Mouse (Mus musculus) CH12.LX (cell line): Measurements from ENCODE around the gene Tex21. TPM values are rescaled to one million over a fixed set of nuclear protein-coding genes. Genes with fewer than 3 reads are reported as not detected.

Experiments
- DNase-seq: peaks from one replicate; pipeline ENCODE4 v3.0.0-alpha.2; 2013; ENCODE audit errors: extremely low read depth
- H3K27ac ChIP-seq: 2 replicates; pipeline ENCODE4 v1.5.1; 2012; ENCODE audit warnings: low read depth, mild to moderate bottlenecking, control low read depth, moderate library complexity; ENCODE audit not compliant: insufficient read depth
- H3K27me3 ChIP-seq: replicated peaks from 2 replicates; pipeline ENCODE3; 2012; ENCODE audit warnings: inconsistent platforms
- H3K36me3 ChIP-seq, 2 experiments: replicated peaks in 1 of 2; 2 replicates each; pipeline versions ENCODE3 to v1.6.1; 2012; ENCODE audit warnings: inconsistent platforms in 1 of 2, low read length in 1 of 2, mild to moderate bottlenecking in 1 of 2, mixed read lengths in 1 of 2, moderate library complexity in 1 of 2; ENCODE audit not compliant: control insufficient read depth in 1 of 2, insufficient read depth in 1 of 2
- H3K4me1 ChIP-seq, 2 experiments: 2 replicates each; pipeline ENCODE4 v1.6.1; 2012; ENCODE audit warnings: inconsistent platforms in 1 of 2, moderate library complexity in 1 of 2; ENCODE audit not compliant: insufficient read depth in 2 of 2, control insufficient read depth in 1 of 2
- H3K4me2 ChIP-seq: 2 replicates; pipeline ENCODE4 v1.6.1; 2012; ENCODE audit warnings: low read depth, mild to moderate bottlenecking, control low read depth; ENCODE audit not compliant: poor library complexity, insufficient read depth, severe bottlenecking
- H3K4me3 ChIP-seq, 3 experiments: fragments of 150-350 bp in 1 of 3; sonication (generic) in 1 of 3; replicated peaks in 1 of 3; 2 replicates each; pipeline versions ENCODE3 to v1.5.1; 2011 to 2012; ENCODE audit warnings: low read depth in 2 of 3, low read length in 2 of 3, mild to moderate bottlenecking in 2 of 3, moderate library complexity in 2 of 3, control low read depth in 1 of 3, improper control_type of control experiment in 1 of 3, inconsistent platforms in 1 of 3, mixed read lengths in 1 of 3; ENCODE audit not compliant: poor library complexity in 1 of 3
- H3K79me2 ChIP-seq: replicated peaks from 2 replicates; pipeline ENCODE4 v1.6.1; 2012; ENCODE audit warnings: mild to moderate bottlenecking, moderate library complexity; ENCODE audit not compliant: control insufficient read depth, poor library complexity, insufficient read depth, severe bottlenecking; ENCODE audit errors: extremely low read depth
- H3K9ac ChIP-seq: 2 replicates; pipeline ENCODE4 v1.6.1; 2012; ENCODE audit warnings: low read depth, mild to moderate bottlenecking, control low read depth, moderate library complexity; ENCODE audit not compliant: insufficient read depth
- H3K9me3 ChIP-seq: replicated peaks from 2 replicates; pipeline ENCODE3; 2012; ENCODE audit warnings: low read length, inconsistent platforms, mixed read lengths
- BHLHE40 ChIP-seq: IDR thresholded peaks from 2 replicates; pipeline ENCODE4 v1.6.1; 2011; ENCODE audit warnings: mild to moderate bottlenecking, low read depth, low read length, improper control_type of control experiment
- CHD1 ChIP-seq: IDR thresholded peaks from 2 replicates; pipeline ENCODE4 v1.6.1; 2012; ENCODE audit warnings: low read depth, low read length, improper control_type of control experiment, inconsistent platforms
- CHD2 ChIP-seq: IDR thresholded peaks from 2 replicates; pipeline ENCODE4 v1.6.1; 2011; ENCODE audit warnings: low read length, improper control_type of control experiment
- CTCF ChIP-seq, 2 experiments: IDR thresholded peaks in 1 of 2; conservative IDR thresholded peaks in 1 of 2; 2 replicates each; pipeline ENCODE4 v1.5.1; 2011 to 2012; ENCODE audit warnings: low read depth in 2 of 2, low read length in 2 of 2, improper control_type of control experiment in 1 of 2, inconsistent platforms in 1 of 2, mild to moderate bottlenecking in 1 of 2, moderate library complexity in 1 of 2
- E2F4 ChIP-seq: IDR thresholded peaks from 2 replicates; pipeline ENCODE4 v1.6.1; 2011; ENCODE audit warnings: low read depth, low read length, improper control_type of control experiment; ENCODE audit not compliant: insufficient replicate concordance
- ELF1 ChIP-seq: IDR thresholded peaks from 2 replicates; pipeline ENCODE4 v1.6.1; 2014; ENCODE audit warnings: low read depth, mild to moderate bottlenecking, inconsistent platforms, low read length, improper control_type of control experiment
- EP300 ChIP-seq: IDR thresholded peaks from 2 replicates; pipeline ENCODE4 v1.6.1; 2011; ENCODE audit warnings: low read length, improper control_type of control experiment
- HCFC1 ChIP-seq: IDR thresholded peaks from 2 replicates; pipeline ENCODE4 v1.6.1; 2012; ENCODE audit warnings: low read depth, mild to moderate bottlenecking, inconsistent platforms, low read length, improper control_type of control experiment
- IRF4 ChIP-seq: IDR thresholded peaks from 2 replicates; pipeline ENCODE4 v1.6.1; 2014; ENCODE audit warnings: low read depth, mild to moderate bottlenecking, inconsistent platforms, low read length, improper control_type of control experiment
- JUN ChIP-seq: IDR thresholded peaks from 2 replicates; pipeline ENCODE4 v1.6.1; 2011; ENCODE audit warnings: low read depth, mild to moderate bottlenecking, low read length, improper control_type of control experiment, moderate library complexity; ENCODE audit not compliant: insufficient read depth
- KAT2A ChIP-seq: IDR thresholded peaks from 2 replicates; pipeline ENCODE4 v1.6.1; 2012; ENCODE audit warnings: low read length, improper control_type of control experiment, inconsistent platforms; ENCODE audit not compliant: insufficient replicate concordance
- MAX ChIP-seq: IDR thresholded peaks from 2 replicates; pipeline ENCODE4 v1.6.1; 2011; ENCODE audit warnings: low read length, improper control_type of control experiment
- MEF2A ChIP-seq: IDR thresholded peaks from 2 replicates; pipeline ENCODE4 v1.6.1; 2014; ENCODE audit warnings: low read depth, mild to moderate bottlenecking, inconsistent platforms, low read length, improper control_type of control experiment, borderline replicate concordance
- MXI1 ChIP-seq: IDR thresholded peaks from 2 replicates; pipeline ENCODE4 v1.6.1; 2011; ENCODE audit warnings: mild to moderate bottlenecking, low read depth, low read length, improper control_type of control experiment
- NRF1 ChIP-seq: IDR thresholded peaks from 2 replicates; pipeline ENCODE4 v1.6.1; 2014; ENCODE audit warnings: low read depth, mild to moderate bottlenecking, inconsistent platforms, low read length, improper control_type of control experiment, moderate library complexity
- PAX5 ChIP-seq: IDR thresholded peaks from 2 replicates; pipeline ENCODE4 v1.6.1; 2012; ENCODE audit warnings: low read length, inconsistent platforms, mixed read lengths
- POLR2A ChIP-seq: IDR thresholded peaks from 2 replicates; pipeline ENCODE4 v1.6.1; 2011; ENCODE audit warnings: low read depth, mild to moderate bottlenecking, improper control_type of control experiment, low read length
- POLR2AphosphoS2 ChIP-seq: IDR thresholded peaks from 2 replicates; pipeline ENCODE4 v1.6.1; 2011; ENCODE audit warnings: low read depth, low read length, improper control_type of control experiment
- RAD21 ChIP-seq: IDR thresholded peaks from 2 replicates; pipeline ENCODE4 v1.6.1; 2011; ENCODE audit warnings: low read depth, mild to moderate bottlenecking, low read length, improper control_type of control experiment, moderate library complexity
- RCOR1 ChIP-seq: conservative IDR thresholded peaks from 2 replicates; pipeline ENCODE4 v1.6.1; 2012; ENCODE audit warnings: low read depth, mild to moderate bottlenecking, inconsistent platforms, low read length, improper control_type of control experiment
- SIN3A ChIP-seq: IDR thresholded peaks from 2 replicates; pipeline ENCODE4 v1.6.1; 2012; ENCODE audit warnings: low read length, improper control_type of control experiment, inconsistent platforms
- SMC3 ChIP-seq: IDR thresholded peaks from 2 replicates; pipeline ENCODE4 v1.6.1; 2011; ENCODE audit warnings: low read depth, low read length, improper control_type of control experiment
- TCF12 ChIP-seq: IDR thresholded peaks from 2 replicates; pipeline ENCODE4 v1.6.1; 2014; ENCODE audit warnings: low read depth, mild to moderate bottlenecking, inconsistent platforms, low read length, improper control_type of control experiment
- UBTF ChIP-seq: IDR thresholded peaks from 2 replicates; pipeline ENCODE4 v1.6.1; 2012; ENCODE audit warnings: low read depth, mild to moderate bottlenecking, inconsistent platforms, low read length, improper control_type of control experiment, moderate library complexity
- USF2 ChIP-seq: conservative IDR thresholded peaks from 2 replicates; pipeline ENCODE4 v1.6.1; 2011; ENCODE audit warnings: low read depth, low read length, improper control_type of control experiment
- ZC3H11A ChIP-seq: IDR thresholded peaks from 2 replicates; pipeline ENCODE4 v1.6.1; 2012; ENCODE audit warnings: low read depth, mild to moderate bottlenecking, inconsistent platforms, low read length, improper control_type of control experiment
- ZKSCAN1 ChIP-seq: IDR thresholded peaks from 2 replicates; pipeline ENCODE4 v1.6.1; 2012; ENCODE audit warnings: low read depth, inconsistent platforms, low read length, improper control_type of control experiment, borderline replicate concordance
- ZMIZ1 ChIP-seq: IDR thresholded peaks from 2 replicates; pipeline ENCODE4 v1.6.1; 2012; ENCODE audit warnings: low read depth, mild to moderate bottlenecking, inconsistent platforms, low read length, improper control_type of control experiment
- dilution Hi-C: fragments of 300-500 bp; cut with MboI; formaldehyde crosslinking; loops from 2 replicates; pipeline ENCODE4 v1.14.3; 2020; ENCODE audit warnings: low sequenced_read_pairs; ENCODE audit not compliant: extremely low pct_unique_long_range_greater_than_20kb, extremely low pct_ligation_motif_present
- in situ Hi-C: fragments of 300-500 bp; cut with MboI; formaldehyde crosslinking; loops from 3 replicates; pipeline ENCODE4 v1.14.3; 2019; ENCODE audit warnings: low sequenced_read_pairs, low pct_ligation_motif_present, low pct_unique_long_range_greater_than_20kb, mixed read lengths
- polyA plus RNA-seq: library from polyadenylated mRNA; unstranded; fragments of >175 nt; gene quantifications from 2 replicates; pipeline ENCODE4 v1.2.1, GENCODE M21; 2012; ENCODE audit warnings: low read depth; ENCODE audit not compliant: insufficient read length
- total RNA-seq, 2 experiments: library from RNA; depleted of rRNA; stranded (reverse); fragments of 300-350 nt in 1 of 2; fragments of >200 nt in 1 of 2; gene quantifications; 2 replicates each; pipeline ENCODE4 v1.2.3; 2012 to 2014

Tex21 gene
- total and polyA plus RNA-seq, 3 experiments: 0.11 to 0.42 (median 0.29) TPM

GRCm38 (mm10) chr12:76289428-76289827 lies 42.9 kb upstream of the Tex21 start:
- H3K9ac ChIP-seq: no peak overlapping the region
- peaks cover 72 to 91% of the 10 kb centered on the region in 2 experiments for H3K36me3 ChIP-seq
- no peaks in the 10 kb centered on the region for H3K79me2 ChIP-seq
- TF ChIP-seq E2F4 (no peak), SIN3A (no peak), SMC3 (no peak), EP300 (no peak), UBTF (no peak), CTCF (conservative IDR thresholded peaks at IDR 0.05 in 1 of 2, IDR thresholded peaks at IDR 0.05 in 1 of 2; ENCODE audit: low read depth in 2 of 2, low read length in 2 of 2) (no peak), MXI1 (no peak), JUN (no peak), PAX5 (no peak), ZKSCAN1 (no peak), ZMIZ1 (no peak), BHLHE40 (no peak), IRF4 (no peak)
- no peak for DNase-seq
- H3K9me3 ChIP-seq: no peaks in the 10 kb centered on the region
- in situ Hi-C loops (no loop called here), dilution Hi-C loops (no loop called here)
- H3K4me2 ChIP-seq: no peak overlapping the region
- H3K4me3 ChIP-seq: no peak overlapping the region
- no peaks in the 10 kb centered on the region for H3K27me3 ChIP-seq
- no peaks in the 10 kb centered on the region for H3K4me1 ChIP-seq
- H3K27ac ChIP-seq: no peak overlapping the region

- in situ Hi-C loops: no loop called here
These were observed 41.9 kb upstream of the Tex21 start for GRCm38 (mm10) chr12:76288494-76288893.

More at GRCm38 (mm10) chr12:76288494-76288893, 41.9 kb upstream of the Tex21 start:
- dilution Hi-C loops: no loop called here
- no peak for DNase-seq
- TF ChIP-seq SMC3 (no peak), ZKSCAN1 (no peak), HCFC1 (no peak), POLR2AphosphoS2 (no peak), MAX (no peak), CHD2 (no peak), POLR2A (no peak), MEF2A (no peak), RAD21 (no peak), CHD1 (no peak), TCF12 (no peak), JUN (no peak), ELF1 (no peak), USF2 (no peak), NRF1 (no peak), IRF4 (no peak), KAT2A (no peak), RCOR1 (no peak), ZC3H11A (no peak), CTCF (conservative IDR thresholded peaks at IDR 0.05 in 1 of 2, IDR thresholded peaks at IDR 0.05 in 1 of 2; ENCODE audit: low read depth in 2 of 2, low read length in 2 of 2) (no peak)
- Histone ChIP-seq H3K4me3 (no peak overlapping the region), H3K9ac (no peak overlapping the region), H3K4me2 (no peak overlapping the region), H3K9me3 (no peaks in the 10 kb centered on the region), H3K4me1 (no peaks in the 10 kb centered on the region), H3K27me3 (no peaks in the 10 kb centered on the region), H3K79me2 (no peaks in the 10 kb centered on the region), H3K36me3 (peaks cover 76 to 91% of the 10 kb centered on the region in 2 experiments), H3K27ac (no peak overlapping the region)
